Mouse (Mus musculus): ENCODE measurements at regions not wholly inside any gene's neighbourhood (a gene's known extent, or its start where the extent isn't known, plus 50 kb on each side); places are given as distances from the start of the nearest gene placed in this dataset.
A peak's percentile ranks its signal among the peaks of the same experiment; 100 is the strongest.

DNA sequence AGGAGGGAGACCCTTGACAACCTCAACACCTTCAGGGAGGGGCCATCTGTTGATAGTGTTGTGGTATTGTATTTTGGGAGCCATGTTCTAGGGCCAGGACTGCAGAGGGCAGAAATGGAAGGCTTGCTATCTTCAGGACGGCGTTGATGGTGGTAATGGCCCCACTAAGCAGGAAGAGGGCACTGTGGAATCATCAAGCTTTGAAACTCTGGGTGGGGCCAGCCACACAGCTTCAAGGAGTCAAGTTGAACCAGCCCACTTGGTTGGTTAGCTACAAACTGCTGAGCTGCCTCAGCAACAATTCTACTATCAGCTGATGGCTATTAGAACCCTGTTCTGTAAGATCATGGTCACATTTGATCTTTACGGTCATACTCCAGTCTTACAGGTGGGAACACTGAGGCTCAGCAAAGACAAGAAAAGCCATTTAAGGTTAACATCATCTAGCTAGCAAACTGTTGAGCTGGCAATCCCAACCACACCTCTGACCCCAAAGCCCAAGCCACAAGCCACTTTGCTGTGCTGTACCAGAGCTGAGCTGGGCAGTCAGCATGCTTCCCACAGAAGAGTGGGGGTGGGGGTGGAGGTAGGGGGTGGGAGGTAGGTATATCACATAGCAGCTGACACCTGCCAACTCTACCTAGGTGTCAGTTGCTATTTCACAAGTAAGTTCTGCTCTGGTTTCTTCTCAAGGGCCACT lies 203.9 kb downstream of the Uaca start:
- DNase-seq = peak; percentile 12

- DNase-seq = peak; percentile 11
Measured at GRCm38 (mm10) chr9:60999001-60999529, 204.7 kb downstream of the Uaca start.

DNA sequence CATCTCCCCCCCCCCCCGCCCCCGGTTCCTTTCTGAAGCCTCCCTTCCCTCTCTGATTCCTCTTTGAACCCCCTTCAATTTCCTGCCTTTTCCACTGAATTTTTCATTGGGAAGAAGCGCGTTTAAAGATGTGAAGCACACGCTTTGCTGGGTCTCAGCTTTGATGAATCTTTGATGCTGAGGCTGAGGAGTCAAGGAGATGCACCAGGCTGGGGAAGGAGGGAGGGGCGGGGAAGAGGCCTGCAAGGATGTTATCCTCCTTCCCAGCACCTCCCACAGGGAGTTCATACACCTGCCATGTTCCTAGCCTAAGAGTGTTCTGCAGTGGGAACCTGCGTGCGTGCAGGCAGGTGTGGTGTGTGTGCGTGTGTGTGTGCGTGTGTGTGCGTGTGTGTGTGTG lies 205.9 kb downstream of the Uaca start:
- DNase-seq = no peak

DNA sequence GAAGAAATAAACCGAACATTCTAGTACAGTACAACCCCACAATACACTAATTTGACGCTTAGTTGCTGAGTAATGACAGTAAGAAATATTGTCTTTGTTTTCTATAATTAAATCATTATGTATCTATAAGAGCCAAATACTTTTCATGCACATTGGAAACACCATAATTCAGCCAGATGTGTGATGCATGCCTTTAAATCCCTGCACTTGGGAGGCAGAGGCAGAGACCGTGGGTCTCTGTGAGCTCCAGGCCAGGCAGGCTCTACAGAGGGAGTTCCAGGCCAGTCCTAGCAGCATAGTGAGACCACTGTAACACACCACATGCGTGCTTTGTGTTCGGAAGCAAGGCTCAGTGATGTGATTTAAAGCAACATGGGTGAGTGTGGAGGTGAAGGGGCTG lies 208.2 kb downstream of the Uaca start:
- DNase-seq = no peak

DNA sequence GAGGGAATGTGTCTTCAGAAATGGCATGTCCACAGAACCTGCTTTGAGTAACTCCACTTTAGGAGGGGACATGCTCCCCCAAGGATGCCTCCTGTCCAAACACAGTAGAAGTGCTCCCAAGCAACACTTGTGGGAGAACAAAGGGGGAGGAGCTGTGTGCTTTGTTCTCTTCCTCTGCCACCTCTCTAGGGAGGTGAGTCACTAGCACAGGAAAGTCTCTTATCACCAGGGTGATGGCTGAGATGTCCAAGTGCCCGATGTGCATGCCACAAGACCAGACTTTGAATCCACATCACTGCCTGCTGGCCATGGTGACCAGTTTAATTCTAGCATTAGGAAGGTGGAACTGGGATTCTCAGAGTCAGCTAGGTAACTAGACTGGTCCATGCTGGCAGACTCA lies 214.1 kb downstream of the Uaca start:
- no peak for DNase-seq

DNA sequence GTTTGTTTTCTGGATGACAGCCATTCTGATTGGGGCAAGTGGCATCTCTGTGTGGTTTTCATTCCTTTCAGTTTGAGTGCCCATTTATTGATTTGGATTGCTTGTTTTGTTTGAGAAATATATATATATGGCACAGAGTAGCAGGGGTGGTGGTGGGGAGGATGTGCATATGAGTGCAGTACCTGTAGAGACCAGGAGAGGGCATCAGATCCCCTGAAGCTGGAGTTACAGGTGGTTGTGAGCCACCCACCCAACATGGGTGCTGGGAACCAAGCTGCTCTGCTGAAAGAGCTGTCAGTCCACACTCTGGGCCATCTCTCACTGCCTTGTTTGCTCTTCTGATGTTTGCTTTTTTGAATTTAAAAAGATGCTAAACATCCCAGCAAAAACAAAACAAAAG lies 216.7 kb downstream of the Uaca start:
- DNase-seq = no peak

DNA sequence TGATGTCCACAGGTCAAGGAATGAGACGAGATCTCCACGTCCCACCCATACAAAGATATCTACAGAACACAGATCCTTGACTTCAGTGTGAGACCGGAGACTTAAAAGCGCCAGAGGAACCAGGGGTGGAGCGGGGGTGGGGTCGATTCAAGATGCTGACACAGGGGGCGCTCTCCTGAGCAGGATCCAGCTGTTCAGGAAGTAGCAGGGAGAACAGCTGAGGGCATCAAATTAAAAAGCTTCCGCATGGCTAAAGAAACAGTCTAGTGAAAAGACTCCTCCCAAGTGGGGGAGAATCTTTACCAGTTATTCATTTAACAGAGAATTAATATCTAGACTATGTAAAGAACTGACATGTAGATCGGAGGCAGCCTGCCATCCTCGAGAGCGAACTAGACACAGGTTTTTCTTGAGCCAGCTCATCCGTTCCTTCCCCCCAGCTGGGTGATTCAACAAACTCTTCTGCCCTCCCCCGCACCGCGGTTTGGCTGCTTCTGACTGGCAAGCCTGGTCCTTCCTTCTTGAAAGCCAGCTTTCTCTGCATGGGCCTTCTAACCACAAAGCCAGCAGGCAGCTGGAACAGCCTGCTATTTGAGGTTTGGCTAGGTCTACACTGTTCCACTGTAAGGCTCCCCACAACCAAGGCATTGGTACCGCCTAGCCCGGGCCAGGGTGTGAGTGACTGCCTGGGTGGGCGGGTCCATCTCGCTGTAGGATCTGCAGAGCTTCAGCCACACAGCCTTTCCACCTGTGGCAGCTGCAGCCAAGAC lies 218.6 kb downstream of the Uaca start:
- peak; percentile 10 for DNase-seq

- DNase-seq = no peak
Measured at GRCm38 (mm10) chr9:61014151-61014550, 219.8 kb downstream of the Uaca start.

DNA sequence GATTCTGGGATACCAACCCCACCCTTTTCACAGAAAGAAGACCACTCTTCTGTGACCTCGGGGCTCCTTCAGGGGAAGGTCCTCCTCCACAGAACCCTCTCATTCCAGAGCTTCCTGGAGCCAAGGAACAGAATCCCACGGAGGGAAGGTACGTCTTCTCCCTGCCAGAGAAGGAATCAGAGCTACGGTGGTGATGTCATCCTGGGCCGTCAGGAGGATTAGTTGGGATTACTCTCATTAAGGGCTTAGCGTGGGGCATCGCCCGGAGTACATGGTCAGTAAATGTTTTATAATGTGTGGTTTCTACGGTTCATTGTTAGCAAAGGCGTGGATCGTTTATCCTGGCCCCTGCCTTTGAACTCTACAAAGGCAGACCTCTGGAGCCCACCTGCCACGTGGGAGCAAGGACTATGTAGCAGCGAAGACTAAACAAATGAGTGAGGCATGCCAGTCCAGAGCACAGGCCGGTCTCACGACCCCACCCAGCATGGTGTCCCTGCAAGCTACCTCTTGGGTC lies 221.1 kb downstream of the Uaca start:
- no peak for DNase-seq

DNA sequence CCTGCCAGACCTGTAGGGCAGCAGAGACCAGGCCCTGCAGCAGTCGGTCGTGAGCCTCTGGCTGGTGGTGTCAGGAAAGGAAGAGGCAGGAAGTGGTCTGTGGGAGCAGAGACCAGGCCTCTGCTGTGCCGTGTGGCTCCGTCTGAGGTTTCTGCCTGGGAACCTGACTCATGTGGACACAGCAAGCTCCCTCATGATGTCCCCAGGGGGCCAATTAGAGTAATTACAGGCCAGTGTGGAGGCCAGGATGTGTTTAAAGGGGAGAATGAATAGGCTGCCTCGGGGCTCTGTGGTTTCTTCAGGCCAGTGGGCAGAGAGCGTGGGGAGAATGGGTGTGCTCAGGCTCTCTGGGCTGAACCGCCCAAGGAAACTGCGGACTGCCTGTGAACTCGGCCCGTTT lies 222.3 kb downstream of the Uaca start:
- DNase-seq = no peak

- no peak for DNase-seq
Measured at GRCm38 (mm10) chr9:61019938-61020337, 225.6 kb downstream of the Uaca start.

DNA sequence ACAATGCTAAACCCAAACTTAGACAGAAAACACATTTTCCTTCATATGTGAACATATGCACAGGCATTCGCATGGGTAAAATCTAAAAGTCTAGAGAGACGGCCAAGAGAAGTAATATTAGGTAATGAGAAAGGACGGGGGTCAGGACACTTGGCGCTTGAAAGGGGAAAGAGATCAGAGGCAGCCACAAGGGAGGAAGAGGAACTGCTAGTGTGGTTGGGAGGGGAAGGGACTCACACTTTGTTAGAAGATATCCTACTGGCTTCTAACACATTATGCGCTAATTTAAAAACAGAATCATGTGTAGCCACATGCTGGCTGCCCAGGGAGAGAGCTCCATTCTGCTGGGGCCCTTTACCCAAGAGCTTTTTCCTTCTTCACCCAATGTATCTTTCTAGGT lies 227.5 kb downstream of the Uaca start:
- DNase-seq = no peak

DNA sequence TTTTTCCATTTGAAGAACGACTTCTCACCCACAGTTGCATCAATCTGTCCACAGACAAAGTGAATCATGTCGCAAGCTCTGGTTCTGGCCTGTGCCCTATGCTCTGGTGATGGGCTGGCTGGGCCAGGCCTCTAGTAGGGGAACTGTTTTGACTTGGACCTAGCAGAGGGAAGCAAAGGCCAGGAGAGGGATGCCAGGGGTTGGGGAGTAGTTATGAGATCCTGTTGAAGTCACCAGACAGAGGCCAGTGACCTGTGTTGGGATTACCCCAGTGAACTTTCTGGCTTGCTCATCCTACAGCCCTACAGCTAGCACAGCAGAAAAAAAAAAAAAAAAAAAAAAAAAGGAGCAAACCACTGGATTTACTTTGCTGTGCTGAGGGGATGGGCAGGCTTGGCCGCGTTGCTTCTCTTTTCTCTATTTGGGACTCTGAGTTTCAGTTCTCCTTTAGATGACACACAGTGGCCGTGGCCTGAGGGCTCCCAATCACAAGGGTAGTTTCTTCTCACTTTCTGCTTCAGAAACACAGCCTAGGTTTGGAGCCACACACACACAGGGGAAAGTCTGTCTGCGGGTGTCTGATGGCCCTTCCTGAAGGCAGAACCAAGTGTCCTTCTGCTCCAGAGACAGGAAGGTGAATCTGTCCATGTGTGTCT lies 228.2 kb downstream of the Uaca start:
- no peak for DNase-seq

- no peak for DNase-seq
Measured at GRCm38 (mm10) chr9:61025341-61025740, 231.0 kb downstream of the Uaca start.

DNA sequence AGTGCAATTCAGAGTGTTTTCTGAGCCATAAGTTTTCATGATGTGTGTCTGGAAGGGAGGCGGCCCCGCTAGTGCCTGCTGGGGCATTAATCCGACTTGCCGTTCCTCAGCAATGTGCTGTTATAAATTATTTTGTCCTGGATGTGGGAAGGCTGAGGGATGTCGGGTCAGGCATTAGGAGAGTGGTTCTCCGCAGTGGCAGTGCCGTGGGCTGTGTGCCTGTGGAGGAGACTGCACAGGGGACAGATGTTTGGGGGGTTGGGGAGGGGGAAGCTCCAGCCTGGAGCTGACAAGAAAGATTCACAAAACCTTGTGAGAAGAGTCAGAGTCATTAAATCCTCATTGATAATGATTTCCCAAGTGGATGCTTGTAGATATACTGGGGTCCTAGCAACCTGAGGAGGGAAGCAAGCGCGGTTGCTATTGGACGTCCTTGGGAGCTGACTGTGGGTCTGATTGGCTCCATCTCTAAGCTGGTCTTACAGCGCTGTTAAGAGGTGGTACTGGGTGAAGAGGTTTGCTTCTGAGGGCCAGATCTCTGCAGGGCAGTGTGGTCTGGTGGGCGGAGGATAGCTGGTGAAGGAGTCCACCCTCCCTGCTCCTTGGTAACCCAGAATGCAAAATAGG lies 234.5 kb downstream of the Uaca start:
- no peak for DNase-seq

DNA sequence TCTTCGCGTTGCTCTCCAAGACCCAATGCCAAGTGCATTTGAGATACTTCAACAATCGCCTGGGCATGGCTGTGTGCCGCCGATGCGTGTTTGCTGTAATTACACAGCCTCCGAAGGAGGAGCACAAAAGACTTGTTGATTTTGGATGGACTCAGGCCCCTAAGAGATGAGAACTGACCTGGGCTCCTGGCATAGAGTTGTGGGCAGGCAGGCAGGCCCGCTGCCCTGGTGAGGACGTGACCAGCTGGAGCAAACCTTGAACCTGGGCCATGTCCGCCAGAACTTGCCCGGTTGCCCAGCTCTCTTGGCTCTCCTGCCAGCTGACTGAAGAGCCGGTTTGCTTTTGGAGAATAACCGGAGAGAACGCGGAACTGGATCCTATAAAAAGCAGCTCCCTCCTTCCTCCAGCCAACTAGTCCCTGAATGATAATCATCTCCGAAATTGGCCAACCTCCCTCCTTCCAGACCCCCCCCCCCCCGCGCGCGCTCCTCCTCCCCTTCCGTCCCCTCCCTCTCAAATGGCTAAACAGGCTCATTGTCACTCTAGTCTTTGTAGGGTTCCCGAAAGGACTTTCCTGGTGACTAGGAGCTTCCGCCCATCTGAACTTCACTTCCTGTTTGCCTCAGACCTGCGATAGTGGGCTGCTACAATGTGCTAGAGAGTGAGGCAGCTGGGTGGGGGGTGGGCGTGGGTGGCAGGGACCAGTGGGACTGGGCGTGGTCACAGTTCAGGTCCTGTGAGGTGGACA lies 237.5 kb downstream of the Uaca start:
- DNase-seq = peak; percentile 41

DNA sequence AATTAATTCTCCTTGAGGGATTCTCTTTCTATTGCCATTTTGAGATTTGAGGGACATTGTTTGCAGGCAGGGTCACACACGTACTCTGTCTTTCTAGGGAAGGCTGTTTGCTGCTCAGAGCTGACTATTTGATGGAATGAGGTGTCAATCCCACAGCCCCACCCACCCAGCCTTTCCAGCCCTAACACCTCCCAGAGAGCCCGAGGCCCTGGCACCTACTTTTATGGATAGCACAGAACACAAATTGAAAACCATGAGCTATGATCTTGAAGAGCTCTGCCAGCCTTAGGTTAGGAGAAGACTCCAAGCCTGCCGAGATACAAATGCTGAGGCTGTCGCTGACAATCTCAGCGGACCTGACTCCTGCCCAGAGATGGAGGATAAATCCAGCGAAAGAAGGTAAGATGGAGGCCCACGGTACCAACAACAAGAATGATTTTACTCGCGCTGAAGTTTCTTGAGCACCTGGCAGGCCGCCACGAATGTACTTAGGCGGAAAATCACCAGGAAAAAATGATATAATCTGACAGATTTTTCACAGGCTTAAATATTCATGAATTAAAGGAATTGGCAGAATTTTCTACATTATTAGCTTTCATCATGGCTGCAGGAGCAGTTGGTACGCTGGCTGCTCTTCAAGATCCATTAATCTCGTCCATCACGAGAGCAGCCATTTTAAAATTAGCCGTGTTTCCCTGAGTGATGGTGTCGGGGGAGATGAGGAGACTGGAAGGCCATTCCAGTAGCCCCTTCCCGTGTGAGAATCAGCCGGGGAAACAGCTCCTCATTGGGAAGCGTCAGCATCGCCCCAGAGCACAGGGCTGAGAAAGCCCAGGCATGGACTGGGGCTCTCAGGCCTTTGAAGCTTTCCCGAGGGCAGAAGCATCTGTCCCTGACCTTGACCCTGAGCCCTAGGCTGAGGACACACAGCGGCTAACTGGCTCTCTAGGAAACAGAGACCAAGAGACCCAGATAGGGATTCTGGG lies 238.4 kb downstream of the Uaca start:
- DNase-seq = peak; percentile 68

DNA sequence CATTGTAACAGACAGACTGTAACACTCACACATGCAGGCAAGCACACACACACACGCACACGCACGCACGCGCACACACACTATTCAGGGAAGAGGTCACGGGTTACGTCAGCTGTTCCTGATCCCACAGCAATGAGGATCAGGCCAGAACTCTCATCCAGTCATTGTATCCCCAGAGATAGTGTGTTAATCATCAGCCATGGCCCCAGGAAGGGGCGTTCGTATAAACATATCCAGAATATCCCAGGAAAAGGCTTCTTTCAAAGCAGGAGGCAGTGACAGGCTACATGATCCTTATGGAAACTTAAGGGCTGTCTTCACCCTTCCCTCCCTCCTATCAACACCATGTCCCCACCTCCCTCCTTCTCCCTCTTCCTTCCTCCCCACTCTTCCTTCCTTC lies 239.3 kb downstream of the Uaca start:
- DNase-seq = no peak

DNA sequence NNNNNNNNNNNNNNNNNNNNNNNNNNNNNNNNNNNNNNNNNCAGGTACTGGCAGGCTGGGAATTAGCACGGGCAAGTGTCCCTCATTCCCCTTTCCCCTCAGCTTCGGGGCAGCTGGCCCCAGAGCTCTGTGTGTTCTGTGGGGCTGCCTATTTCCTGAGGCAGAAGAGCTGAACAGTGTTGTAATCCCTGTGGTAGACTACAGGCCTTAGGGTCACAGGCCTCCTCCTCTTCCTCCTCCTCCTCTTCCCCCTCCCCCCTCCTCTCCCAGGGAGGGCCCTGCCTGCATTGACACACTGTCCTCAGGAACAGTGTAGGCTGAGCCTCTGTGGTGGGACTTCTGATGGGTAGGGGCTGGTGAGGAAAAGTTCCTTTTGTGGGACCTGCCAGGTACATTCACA lies 247.7 kb downstream of the Uaca start:
- DNase-seq = no peak

DNA sequence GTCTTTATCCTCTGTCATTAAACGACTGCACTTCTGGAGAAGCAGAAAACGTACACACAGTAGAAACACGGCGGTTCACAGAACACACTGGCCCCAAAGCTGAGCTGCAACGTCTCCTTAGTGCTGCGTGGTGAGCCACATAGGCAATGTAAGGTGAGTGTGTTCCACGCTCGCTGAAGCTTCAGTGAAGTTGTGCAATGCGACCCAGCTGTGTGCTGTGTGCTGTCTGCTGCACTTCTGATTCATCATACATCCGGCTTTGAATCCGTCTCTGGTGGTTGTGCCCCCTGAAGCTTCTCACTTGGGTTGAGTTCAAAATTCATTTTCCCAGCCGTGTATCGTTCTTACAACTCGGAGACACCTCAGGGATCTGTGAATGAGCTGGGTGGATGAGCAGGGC lies 250.6 kb downstream of the Uaca start:
- DNase-seq = no peak

GRCm38 (mm10) chr9:61046517-61046916 lies 252.2 kb downstream of the Uaca start:
- peak; percentile 89 for DNase-seq
